Mouse (Mus musculus): ENCODE results near the gene Adat3. TPM values are rescaled to one million over a fixed set of nuclear protein-coding genes. Genes with fewer than 3 reads are reported as not detected.
A peak's percentile ranks its signal among the peaks of the same experiment; 100 is the strongest.
"Not testable (repeated sequence)": the region's sequence is repeated elsewhere in the genome, so short reads cannot be mapped to it uniquely, and the experiment has no call there.

Gene Adat3
- total RNA-seq, 4 experiments from 2014 or later = 0.29 to 0.43 (median 0.36) TPM; not detected in 1

DNA sequence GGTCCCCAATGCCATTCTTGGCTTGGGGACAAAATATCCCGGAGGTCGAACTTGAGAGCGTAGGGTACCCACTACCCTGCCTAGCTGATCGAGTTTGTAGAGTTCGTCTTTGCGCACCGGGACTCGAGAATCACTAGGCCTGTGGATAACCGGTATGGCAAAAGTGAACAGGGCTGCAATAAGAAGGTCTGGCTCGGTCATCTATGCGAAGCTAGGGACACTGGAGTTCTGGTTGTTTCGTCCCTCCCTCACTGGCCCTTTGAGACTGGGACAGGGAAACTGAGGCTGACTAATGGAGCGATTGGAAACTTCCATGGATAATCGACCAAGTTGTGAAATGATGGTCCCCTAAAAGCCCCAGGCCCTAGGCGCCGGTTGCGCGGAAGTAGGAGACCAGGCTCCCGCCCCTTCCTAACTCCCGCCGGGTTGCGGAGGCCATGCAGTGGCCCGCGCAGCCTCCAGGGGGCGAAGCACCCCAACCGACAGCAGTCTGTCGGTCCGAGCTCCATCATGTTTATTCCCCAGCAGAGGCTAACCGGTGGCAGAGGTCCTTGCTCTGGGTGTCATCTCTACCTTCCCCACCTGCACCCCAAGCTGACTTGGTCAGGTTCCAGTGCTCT is 24.4 kb upstream of the Adat3 start:
- DNase-seq (ENCODE audit: low spot score in 2 of 2) = peak; percentile 70 to 76

DNA sequence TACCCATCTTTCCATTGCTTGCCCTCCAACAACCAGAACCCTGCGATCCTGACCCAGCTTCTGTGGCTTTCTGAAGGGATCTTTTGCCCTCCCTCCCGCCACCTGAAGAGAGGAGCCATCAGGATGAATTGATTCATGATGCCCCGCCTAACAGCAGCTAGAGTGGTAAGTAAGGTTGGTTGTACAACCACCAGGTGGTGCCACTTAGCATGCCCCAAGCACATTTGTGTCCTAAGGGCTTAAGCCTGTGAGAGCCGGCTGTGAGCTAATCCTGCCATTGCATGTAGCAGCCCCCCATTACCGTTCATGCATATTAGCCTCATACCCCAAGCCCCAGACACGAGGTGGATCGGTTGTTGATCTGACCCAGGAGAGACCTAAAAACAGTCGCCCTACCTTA is 23.8 kb upstream of the Adat3 start:
- DNase-seq (ENCODE audit: low spot score in 2 of 2) = no peak

DNA sequence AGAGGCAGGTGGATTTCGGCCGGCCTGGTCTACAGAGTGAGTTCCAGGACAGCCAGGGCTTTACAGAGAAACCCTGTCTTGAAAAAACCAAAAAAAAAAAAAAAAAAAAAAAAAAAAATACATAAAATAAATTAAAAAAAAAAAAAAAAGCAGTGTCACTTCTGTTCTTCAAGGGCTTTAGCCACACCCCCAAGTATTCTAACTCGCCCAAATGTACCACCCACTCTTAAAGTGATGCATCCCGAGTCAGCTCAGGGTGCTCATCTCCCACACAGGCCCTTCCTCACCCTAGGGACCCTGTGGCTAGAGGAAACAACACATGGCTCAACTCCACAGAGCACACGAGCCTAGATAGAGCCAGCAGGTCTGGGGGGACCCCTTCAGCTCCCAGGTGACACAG is 19.6 kb upstream of the Adat3 start:
- no peak for DNase-seq (ENCODE audit: low spot score in 2 of 2)

DNA sequence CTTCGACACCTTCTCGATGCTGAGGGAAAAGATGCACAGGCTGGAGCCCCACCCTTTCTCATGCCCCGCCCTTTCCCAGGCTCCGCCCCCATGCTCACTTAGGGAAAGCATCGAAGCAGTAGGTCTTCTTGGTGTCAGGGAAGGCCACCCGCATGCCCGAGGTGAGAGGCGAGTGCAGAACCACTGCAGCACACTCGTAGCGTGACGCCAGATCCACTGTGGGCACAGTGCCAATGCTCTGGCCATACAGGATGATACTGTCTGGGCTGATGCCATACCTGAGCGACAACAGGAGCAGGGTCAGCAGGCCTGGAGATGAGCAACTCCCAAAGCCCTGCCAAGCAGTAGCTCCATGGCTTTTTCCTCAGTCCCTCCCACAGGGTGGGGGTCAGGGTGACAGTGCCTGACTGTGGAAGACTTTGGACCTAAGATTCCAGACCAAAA is 18.6 kb upstream of the Adat3 start:
- no peak for DNase-seq (ENCODE audit: low spot score in 2 of 2)

DNA sequence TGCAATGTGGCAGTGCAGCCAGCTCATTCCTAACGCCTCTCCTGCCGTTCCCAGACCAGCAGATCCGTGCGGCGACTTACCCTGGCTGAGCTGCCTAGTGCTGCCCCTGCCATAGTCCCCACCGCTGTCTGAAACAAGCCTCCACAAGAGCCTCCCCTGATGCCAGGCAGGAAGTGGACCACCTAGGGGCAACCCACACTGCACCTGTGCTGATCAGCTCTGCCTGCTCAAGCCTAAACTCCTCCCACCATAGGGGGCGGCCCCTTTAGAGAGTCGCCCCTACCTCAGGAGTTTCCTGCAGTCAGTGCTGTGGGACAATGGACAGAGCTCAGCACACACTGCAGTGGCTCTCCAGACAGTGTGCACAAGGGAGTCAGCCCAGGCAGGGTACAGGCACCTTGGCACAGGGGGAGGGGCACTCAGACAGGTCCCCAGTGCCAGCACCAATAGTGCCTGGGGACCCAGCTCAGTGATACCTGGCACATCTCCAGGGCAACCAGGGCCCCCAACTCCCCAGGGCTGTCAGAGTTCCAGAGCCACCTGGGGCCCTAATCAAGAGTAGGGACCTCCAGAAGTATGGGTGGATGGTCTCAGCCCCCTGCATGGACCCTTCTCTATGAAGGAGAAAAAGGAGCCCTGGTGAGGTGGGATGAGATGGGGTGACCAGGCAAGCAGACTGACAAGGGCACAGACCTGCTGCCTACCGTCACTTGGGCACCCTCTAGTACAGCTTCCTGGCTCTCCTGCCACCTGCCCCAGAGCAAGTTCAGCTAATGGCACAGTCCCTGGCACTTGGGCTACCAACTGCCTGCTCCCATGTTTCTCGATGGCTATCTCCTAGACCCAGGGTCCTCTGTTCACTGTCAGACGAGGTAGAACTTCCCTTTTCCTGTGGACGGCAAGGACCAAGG is 17.8 kb upstream of the Adat3 start:
- no peak for DNase-seq (ENCODE audit: low spot score in 2 of 2)

DNA sequence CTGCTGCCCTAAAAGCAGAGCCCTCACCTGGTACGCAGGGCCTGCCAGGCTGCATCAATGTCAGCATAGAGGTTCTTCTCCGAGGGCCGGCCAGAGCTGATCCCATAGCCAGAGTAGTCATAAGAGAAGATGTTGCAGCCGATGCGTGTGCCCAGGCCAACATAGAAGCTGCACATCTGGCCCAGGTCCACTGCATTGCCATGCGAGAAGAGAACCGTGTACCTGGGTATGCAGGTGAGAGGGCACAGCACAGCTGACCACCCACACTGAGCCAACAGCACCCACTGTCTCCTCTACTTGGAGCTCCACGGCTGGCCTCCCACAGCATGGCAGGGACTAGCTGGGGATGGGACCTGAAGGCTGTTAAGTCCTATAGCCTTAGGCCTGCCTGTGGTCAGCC is 17.1 kb upstream of the Adat3 start:
- no peak for DNase-seq (ENCODE audit: low spot score in 2 of 2)

DNA sequence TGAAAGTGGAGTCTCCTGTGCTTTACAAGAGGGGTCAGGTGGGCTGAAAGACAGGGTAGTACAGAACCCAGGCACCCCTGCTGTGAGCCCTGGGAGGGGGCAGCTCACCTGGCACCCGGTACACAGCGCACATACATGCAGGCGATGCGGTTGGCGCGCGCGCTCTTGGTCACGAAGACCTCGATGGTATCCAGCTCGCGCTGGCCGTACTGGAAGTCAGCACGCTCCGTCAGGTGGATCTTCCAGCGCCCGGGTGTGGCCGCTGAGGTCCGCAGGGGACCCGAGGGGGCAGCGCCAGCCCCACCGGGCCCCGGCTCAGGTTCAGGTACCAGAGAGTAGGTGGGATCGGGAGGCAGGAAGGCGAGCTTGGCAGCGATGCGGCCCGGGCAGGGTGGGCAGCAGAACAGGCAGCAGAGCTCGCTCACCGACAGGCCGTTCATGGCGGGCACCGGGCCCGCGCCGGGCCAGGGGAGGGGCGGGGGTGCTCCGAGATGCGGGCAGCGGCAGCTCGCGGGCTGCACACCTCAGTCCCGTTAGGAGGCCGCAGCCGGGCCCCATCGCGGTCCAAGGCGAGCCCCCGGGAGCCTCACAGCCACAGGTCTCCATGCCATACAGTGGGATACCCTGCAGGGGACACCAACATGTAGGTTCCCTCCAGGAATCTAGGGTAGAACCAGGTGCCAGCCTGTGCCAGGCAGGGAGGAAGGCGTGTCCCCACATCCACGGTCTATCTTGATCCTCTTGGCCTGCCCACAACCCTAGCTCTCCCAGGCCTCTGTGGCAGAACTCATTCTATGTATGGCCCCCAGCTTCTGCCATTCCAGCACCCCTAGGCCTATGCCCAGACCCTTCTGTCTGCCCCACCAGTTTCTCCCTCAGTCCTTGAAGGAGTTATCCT is 16.0 kb upstream of the Adat3 start:
- no peak for DNase-seq (ENCODE audit: low spot score in 2 of 2)

DNA sequence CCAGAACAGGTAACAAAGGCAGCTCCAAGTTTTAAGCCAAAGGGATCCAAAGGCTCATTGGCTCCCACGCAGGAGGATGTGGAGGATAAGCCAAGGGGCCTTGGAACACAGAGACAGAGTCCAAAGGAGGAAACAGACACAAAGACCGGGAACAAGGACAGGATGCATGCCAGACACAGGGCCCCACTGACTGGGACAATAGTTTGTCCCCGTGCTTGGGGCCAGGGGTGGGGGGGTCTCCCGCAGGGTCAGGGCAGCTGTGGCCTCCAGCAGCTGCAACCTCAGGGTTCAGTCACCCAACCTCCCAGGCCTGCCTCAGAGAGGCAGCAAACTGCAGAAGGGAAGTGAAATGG is 15.4 kb upstream of the Adat3 start:
- DNase-seq (ENCODE audit: low spot score in 2 of 2) = no peak

DNA sequence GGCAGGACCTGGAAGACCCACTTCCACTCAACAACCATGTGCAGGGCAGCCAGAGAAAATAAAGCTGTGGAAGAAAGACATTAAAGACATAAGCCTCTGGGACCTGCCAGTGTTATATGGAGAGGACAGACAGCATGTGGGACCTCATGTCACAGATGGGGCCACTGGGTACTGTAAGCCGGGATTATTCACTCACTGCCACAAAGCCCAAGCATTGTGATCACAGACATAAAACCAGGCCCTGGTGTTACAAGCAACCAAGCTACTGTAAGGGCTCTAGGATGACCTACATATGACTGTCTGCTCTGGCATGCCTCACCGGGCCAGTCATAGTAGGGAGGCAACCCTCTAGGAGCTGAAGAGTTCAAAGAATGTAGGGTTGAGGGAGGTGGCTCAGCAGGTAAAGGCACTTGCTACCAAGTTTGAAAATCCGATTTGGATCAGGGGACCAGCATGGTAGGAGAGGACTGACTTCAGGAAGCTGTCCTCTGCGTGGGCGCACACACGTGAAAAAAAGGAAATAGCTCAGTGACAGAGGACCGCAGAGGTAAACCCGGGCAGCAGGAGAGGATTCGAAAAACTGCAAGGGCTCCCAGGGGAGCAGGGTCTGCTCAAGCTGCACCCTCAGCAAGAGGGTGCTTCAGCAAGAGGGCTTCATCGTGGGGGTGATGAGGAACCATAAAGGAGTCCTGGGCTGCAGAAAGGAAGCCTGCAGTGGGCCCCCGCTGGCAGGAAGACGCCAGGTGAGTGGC is 13.4 kb upstream of the Adat3 start:
- DNase-seq (ENCODE audit: low spot score in 2 of 2) = no peak

DNA sequence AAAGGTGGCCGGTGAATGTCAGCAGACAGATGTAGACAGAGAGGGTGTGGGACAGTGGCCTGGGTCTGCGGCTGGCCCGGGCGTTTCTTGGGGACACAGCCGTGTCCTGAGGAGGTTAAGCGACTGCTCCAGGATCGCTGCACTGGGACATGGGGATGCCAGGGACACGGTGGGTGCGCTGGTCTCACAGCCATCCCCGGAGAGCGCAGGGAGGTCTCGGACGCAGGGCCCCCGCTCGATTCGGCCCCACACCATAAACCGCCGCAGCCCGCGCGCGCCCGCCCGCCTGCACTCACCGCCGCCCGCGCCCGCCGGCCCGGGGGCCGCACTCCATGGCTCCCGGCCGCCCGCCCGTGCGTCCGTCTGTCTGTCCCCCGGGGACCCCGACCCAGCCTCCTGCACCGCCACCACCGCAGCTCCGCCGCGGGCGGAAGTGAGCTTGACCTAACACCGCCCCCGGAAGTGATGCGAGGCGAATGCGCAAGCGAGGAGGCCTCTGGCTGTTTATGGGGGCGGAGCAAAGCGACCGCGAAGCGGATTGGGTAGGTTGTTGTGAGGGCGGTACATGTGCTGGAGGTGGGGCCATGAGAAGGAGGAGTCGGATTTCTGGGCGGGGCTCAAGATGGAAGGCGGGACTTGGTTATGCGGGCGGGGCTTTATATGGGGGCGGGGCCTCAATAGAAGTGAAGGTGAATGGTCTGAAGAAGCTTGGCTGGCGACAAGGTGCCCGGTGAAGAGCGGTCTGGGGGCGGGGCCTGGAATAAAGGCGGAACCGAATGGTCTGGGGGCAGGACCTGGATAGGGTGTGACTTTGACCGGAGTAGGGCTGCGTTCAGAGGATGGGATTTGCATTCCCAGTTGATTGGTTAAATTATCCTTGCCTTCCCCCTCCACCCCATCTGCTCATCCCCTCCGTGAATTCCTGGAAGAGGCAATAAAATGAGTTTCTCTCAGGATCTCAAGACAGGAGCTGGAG is 12.5 kb upstream of the Adat3 start, which contains the start of gene Abhd17a:
Gene Abhd17a, minus strand, starts transcription at position 463 of the 976 bp plus-strand sequence.
- DNase-seq (ENCODE audit: low spot score in 2 of 2) = peak; percentile 86 to 92

DNA sequence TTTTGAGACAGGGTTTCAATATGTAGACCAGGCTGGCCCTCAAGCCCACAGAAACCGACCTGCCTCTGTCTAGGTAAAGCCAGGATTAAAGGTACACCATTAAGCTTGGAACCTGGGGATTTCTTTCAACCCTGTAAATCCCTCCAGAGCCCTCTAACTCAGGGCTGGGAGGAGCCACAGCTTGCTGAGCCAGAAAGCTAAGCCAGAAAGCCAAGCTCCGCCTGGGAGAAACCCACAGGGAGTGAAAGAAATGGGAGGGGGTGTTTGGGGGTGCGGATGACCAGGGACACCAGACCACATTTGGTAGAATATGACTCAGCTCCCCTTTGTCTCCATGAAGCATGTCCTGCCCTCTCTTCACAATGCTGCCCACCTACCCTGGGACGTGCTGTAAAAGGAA is 6.4 kb upstream of the Adat3 start:
- DNase-seq (ENCODE audit: low spot score in 2 of 2) = no peak

DNA sequence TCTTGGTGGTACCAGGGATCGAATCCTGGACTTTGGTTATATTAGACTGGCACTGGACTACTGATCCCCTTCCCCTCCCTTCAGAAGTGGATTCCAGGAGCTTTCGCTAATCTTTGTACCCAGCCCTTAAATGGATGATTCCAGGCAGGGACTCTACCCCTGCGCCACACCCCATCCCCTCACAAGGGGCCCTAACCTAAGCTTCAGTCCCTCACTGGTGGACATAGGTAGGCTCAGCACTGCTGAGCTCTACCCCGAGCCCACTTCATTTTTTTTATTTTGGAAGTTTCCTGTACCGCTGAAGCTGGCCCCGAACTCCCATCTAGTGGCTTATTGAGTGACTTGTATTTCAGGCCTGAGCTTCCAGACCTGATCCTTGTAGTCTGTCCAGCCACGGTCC is 684 bp downstream of the Adat3 start:
- DNase-seq (ENCODE audit: low spot score in 2 of 2) = no peak

DNA sequence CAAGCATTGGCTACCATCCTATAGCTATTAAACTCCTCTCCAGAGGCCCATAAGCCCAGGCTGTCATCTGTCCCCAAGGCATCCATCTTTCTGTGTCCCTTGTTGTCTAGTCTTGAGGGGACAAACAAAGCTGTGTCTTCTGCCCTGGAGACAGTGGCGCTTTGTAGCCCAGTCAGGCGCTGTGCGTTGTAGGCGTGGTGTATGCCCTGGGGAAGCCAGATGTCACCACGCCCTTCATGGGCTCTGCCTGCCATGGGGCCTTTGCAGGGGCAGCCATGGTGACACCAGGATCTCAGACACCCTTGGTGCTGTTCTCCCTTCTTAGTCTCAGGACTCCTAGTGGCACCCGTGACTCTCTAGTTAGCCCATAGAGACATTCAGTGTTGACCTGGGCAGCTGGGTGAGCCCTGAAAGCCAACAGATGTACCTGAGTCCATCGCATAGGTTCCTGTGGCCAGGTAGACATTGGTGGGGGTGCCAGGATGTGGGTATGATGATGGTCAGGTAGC is 1.4 kb downstream of the Adat3 start:
- no peak for DNase-seq (ENCODE audit: low spot score in 2 of 2)

DNA sequence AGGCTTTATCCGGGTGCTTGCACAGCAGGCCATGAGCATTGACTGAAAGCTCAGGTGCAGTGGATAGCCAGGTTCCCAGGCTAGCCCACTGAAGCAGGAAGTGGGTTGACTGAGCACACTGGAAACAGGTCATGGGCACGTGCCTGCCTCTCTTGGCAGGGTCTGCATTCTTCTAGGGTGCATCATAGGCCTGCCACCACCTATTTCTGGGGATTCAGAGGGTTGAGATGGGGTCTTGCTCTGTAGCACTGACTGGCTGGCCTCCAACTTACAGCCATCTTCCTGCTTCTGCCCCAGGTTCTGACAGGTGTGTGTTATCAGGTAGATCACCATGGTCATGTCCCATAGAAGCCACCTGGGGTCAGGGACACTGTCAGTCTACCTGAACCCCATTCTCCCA is 2.3 kb downstream of the Adat3 start:
- DNase-seq (ENCODE audit: low spot score in 2 of 2) = no peak

DNA sequence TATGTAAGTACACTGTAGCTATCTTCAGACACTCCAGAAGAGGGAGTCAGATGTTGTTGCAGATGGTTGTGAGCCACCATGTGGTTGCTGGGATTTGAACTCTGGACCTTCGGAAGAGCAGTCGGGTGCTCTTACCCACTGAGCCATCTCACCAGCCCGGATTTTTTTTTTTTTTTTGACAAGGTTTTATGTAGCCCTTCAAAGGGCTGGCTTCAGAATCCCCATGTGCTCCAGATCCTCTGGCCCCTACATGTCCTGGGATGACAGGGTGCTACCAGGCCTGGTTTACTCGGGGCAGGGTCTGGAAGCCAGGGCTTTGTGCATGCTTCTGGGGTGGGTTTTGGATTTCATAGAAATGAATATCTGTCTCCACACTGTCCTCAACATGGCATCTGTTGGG is 3.0 kb downstream of the Adat3 start, which contains the start of gene Gm49322:
Gene Gm49322, plus strand, starts transcription at position 301 of the 400 bp plus-strand sequence.
- DNase-seq (ENCODE audit: low spot score in 2 of 2) = not testable (repeated sequence)

DNA sequence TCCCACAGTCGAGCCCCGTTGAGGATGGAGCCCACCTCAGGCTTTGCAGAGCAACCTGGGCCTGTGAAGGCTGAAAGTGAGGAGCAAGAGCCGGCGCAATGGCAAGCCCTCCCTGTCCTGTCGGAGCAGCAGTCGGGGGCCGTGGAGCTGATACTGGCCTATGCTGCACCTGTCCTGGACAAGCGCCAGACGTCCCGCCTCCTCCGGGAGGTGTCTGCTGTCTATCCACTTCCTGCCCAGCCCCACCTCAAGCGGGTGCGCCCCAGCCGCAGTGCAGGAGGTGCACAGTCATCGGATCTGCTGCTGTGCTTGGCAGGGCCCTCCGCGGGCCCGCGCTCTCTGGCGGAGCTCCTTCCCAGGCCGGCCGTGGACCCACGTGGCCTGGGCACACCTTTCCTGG is 3.6 kb downstream of the Adat3 start:
- no peak for DNase-seq (ENCODE audit: low spot score in 2 of 2)

DNA sequence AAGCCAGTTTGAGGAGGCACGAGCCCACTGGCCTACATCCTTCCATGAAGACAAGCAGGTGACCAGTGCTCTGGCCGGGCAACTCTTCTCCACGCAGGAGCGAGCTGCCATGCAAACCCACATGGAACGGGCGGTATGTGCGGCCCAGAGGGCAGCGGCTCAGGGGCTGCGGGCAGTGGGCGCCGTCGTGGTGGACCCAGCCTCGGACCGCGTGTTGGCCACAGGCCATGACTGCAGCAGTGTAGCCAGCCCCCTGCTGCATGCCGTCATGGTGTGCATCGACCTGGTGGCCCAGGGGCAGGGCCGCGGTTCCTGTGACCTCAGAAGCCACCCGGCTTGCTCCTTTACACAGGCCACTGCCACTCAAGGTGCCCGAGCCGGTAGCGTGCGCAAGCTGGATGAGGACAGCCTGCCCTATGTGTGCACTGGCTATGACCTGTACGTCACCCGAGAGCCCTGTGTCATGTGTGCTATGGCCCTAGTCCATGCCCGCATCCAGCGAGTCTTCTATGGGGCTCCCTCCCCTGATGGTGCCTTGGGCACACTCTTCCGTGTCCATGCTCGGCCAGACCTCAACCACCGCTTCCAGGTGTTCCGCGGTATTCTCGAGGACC is 4.2 kb downstream of the Adat3 start:
- no peak for DNase-seq (ENCODE audit: low spot score in 2 of 2)

DNA sequence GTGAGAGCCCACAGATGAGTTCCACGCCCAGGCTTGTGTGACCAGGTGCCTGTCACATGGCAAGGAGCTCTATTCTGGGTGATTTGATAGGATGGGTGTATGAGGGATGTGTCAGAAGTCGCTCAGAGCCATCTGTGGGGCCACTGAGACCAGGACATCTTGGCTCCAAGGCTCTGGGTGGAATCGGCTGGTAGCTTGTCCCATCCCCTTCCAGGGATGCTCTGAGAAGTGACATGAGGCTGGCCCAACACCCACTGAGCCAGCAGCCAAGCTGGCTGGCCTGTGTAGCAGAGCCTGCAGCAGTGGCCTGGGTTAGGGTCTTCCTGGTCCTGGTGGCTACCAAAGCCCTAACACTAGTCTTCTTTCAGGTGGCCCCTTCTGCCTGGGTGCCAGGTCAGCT is 5.8 kb downstream of the Adat3 start:
- DNase-seq (ENCODE audit: low spot score in 2 of 2) = no peak

DNA sequence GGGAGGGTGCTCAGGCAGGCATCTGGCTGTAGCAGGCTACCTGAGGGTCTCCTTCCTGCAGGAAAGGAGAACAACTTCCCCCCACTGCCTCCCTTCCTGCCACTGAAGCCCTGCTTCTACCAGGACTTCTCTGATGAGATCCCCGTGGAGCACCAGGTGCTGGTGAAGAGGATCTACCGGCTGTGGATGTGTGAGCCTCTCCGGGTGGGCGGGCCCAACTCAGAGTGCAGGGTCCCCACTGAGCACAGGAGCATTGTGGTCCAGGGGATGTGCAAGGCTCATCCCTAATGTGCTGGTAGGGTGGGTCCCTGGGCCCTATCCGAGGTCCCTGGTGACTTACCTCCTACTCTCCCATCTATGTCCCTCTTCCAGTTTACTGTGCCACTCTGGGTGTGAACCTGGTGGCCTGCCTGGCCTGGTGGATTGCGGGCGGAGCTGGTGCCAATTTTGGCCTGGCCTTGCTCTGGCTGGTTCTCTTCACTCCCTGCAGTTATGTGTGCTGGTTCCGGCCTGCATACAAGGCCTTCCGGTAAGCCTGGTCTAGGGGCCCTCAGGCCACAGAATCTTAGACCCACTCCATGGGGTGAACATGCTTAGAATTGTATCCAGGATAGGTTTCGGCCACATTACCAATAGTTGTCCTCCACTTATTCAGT is 6.7 kb downstream of the Adat3 start:
- no peak for DNase-seq (ENCODE audit: low spot score in 2 of 2)

All from gastrocnemius, adult 8-10 months (tissue).